Mouse (Mus musculus): ENCODE results near the gene Enc1.
"Not testable (repeated sequence)": the region's sequence is repeated elsewhere in the genome, so short reads cannot be mapped to it uniquely, and the experiment has no call there.

Gene Enc1

GRCm38 (mm10) chr13:97251736-97252135 lies 10.8 kb downstream of the Enc1 start:
- DNase-seq (ENCODE audit: low spot score in 2 of 2): no peak

- DNase-seq (ENCODE audit: low spot score in 2 of 2): no peak
These were observed 11.6 kb downstream of the Enc1 start for GRCm38 (mm10) chr13:97252469-97252868.

GRCm38 (mm10) chr13:97253418-97253981 lies 12.6 kb downstream of the Enc1 start:
- no peak for DNase-seq (ENCODE audit: low spot score in 2 of 2)

DNA sequence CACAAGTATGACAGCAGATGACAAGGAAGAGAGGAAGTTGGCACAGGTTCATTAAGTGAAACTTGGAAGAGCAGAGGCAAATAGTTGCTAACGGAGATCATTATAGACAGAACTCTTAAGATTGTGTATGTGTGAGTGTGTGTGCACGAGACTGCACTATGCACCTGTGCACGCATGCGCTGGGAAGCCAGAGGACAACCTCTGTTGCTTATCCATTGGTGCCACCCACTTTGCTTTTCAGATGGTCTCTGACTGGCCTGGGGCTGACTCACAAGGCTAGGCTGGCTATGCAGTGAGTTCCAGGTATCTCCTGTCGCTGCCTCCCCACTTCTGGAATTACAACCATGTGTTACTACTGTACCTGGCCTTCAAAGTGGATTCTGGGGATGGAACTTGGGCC lies 13.1 kb downstream of the Enc1 start:
- DNase-seq (ENCODE audit: low spot score in 2 of 2): no peak

- DNase-seq (ENCODE audit: low spot score in 2 of 2): no peak
These were observed 13.8 kb downstream of the Enc1 start for GRCm38 (mm10) chr13:97254564-97255164.

- DNase-seq (ENCODE audit: low spot score in 2 of 2): no peak
These were observed 15.3 kb downstream of the Enc1 start for GRCm38 (mm10) chr13:97255976-97256848.

- no peak for DNase-seq (ENCODE audit: low spot score in 2 of 2)
These were observed 16.0 kb downstream of the Enc1 start for GRCm38 (mm10) chr13:97256849-97257379.

DNA sequence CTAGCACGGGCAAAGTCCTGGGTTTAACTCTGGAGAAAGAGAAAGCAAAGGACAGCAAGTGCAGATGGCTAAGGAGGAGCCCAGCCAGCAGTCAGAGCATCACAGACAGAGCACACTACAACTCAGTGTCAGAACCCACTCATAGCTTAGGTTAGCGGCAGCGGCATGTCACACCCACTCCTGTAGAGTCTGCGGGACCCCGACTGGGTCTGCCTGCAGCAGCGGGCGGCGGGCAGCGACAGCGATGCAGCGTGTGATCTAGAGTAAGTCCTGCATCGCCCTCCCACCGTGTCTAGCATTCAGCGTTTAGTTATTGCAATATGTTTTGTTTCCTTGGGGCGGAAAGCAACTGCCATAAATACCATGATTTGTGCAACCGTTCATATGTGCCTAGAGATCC lies 18.4 kb downstream of the Enc1 start:
- no peak for DNase-seq (ENCODE audit: low spot score in 2 of 2)

DNA sequence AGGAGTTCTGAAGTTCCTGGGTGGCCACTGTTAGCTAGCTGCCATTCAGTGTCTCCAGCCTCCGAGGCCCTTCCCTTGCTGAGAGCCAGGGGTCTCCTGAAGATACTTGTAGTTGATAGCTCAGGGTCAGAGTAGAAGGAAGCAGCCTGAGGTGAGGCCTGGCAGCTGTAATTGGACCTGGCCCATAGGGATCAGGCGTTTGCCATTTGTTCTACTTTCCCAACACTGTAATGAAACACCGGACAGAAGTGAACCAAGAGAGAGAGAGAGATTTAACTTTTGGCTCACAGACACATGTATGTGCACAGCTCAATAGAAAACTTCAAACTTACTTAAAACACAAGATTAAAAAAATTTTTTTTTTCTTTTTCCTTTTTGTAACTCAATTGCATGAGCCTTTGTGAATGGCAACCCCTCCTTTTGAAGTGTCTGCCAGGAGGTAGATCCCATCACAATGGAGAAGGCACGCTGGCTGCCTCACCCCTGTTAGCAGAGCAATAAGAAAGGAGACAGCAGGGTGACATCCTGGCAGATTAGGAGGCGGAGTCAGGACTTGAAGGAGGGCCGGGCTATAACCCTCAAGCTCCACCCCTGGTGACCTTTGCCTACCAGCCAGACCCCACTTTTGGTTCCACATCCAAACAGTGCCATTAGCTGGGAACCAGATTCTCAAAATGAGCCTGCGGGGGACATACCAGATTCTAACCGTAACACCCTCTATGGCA lies 19.7 kb downstream of the Enc1 start:
- DNase-seq (ENCODE audit: low spot score in 2 of 2): no peak

GRCm38 (mm10) chr13:97261549-97261948 lies 20.6 kb downstream of the Enc1 start:
- no peak for DNase-seq (ENCODE audit: low spot score in 2 of 2)

- no peak for DNase-seq (ENCODE audit: low spot score in 2 of 2)
These were observed 21.8 kb downstream of the Enc1 start for GRCm38 (mm10) chr13:97262676-97263075.

GRCm38 (mm10) chr13:97265534-97265933 lies 24.6 kb downstream of the Enc1 start:
- not testable (repeated sequence) for DNase-seq (ENCODE audit: low spot score in 2 of 2)

DNA sequence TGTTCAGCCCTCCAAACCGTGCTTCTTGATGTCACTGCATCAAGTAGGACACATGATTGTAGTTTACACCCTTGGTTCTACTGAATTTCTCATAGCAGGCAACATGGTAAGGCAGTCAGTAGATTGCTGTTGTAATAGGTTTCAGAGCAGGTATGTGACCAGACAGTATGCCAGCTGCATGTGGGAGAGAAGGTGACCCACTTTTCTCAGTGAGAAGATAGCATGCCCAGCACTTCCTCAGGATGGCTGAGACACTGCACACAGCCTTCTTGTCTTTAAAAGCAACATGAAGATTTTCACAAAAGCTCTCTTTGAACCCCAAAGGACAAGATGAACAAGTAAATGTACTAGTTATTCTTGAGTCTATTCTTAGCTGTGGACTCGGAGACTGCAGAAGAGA lies 29.8 kb downstream of the Enc1 start:
- no peak for DNase-seq (ENCODE audit: low spot score in 2 of 2)

DNA sequence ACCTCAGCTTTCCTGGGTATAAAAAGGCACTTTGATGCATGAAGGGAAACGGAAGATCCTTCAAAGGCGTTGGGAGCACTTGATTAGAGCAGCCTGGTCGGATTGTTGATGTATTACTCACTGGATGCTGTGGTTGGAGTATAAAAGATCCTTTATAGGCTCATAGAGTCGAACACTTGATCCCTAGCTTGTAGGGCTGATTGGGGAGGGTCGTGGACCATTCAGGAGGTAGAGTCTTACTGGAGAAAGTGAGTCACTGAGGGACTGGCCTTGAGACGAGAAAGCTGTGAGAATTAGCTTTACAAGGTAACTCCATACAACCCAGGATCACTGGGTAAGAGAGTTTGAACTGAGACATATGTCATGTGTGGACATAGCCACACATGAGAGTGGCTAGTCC lies 30.7 kb downstream of the Enc1 start:
- no peak for DNase-seq (ENCODE audit: low spot score in 2 of 2)

- no peak for DNase-seq (ENCODE audit: low spot score in 2 of 2)
These were observed 33.9 kb downstream of the Enc1 start for GRCm38 (mm10) chr13:97274757-97275156.

DNA sequence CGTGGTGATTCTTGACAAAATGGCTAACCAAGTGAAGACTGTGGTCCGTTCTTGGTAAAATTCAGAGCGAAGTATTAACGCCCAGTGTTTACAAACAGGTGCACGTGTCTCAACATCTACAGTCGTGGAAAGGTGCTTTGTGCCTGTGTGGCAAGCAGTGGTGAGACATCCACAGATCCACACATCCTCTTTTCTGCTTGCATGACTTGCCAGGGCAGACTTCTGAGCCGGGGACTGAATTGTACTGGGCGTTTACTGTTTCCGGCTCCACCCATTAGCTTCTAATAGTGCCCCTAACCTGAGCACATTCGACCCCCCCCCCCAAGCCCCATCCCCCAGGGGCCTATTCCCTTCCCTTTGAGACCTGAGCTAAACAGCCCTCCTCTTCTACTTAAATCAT lies 34.6 kb downstream of the Enc1 start:
- DNase-seq (ENCODE audit: low spot score in 2 of 2): no peak

DNA sequence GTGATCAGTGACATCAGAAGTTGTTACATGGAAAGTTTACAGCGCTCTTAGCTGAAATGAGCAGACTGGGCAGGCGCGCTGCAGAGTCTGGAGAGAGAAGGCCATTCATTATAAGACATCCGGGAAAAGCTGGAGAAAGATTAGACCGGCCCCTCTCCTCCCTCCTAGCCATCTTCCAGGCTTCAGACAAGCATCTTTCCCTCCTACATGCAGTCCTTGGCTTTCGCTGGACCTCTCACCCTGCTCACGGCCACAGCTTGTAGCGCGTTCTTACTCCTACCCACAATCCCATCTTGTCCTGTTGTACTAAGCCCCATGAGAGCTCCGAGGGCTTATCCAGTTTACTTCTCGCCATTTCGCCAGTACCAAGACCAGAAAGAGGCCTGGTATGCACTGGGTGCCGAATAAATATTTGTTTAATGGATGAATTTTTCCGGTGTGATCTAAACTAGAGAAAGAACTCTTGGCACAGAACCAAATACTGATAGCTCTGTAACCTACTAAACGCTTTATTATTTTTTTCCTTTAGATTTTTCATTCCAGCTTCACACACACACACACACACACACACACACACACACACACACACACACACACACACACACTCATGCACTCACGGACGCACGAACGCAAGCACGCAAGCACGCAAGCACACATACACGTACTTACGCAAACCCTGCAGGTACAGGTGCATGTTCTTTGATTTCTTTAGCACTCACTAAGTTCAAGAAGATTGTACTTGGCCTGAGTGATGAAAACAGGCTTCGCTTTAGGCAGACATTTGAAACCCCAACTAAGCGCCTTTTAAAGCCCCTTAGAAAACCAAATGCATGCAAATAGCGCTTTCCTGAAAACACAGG lies 41.4 kb downstream of the Enc1 start:
- DNase-seq (ENCODE audit: low spot score in 2 of 2): no peak

GRCm38 (mm10) chr13:97282911-97283281 lies 42.0 kb downstream of the Enc1 start:
- DNase-seq (ENCODE audit: low spot score in 2 of 2): no peak

DNA sequence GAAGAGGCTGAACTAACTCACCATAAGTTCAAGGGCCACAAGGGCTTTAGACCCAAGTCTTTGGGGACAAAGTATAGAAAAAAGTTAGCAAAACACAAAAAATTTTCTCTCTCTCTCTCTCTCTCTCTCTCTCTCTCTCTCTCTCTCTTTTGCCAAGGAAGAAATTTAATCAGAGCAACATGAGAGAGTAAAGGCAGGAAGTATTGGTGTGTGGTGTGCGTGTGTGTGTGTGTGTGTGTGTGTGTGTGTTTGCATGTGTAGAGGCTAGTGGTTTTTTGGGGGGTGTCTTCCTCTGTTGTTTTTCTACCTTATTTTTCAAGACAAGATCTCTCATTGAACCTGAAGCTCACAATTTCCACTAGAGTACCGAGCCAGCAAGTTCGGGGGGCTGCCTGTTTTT lies 46.1 kb downstream of the Enc1 start:
- no peak for DNase-seq (ENCODE audit: low spot score in 2 of 2)

GRCm38 (mm10) chr13:97290747-97291146 lies 49.8 kb downstream of the Enc1 start:
- DNase-seq (ENCODE audit: low spot score in 2 of 2): no peak

- no peak for DNase-seq (ENCODE audit: low spot score in 2 of 2)
These were observed 50.4 kb downstream of the Enc1 start for GRCm38 (mm10) chr13:97291354-97291753.

All from urinary bladder, adult 18-20 months (tissue).